Mouse (Mus musculus): Measurements from ENCODE around the gene Sv2b. TPM values are rescaled to one million over a fixed set of nuclear protein-coding genes. Genes with fewer than 3 reads are reported as not detected.

The Sv2b gene
- polyA plus RNA-seq, 1 experiment from 2014 or later = 0.02 TPM

DNA sequence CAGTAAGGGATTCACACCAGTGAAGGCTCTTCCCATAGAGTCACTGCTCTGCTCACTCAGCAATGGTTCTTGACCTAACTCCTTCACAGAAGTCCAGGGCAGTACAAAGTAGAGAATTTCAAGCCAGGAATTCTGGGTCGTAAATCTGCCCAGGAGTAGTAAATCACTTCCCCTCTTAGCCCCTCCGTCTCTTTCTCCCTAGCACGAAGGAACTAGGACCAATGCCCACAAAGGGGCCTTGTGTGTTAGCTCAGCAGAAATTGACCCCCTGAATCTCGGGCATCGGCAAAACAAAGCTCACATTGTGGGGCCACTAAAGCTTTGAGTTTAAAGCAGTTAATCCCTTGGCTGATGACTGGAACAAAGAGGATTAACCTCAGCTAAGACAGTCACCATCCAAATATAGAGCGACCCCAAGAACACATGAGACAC lies 12.4 kb downstream of the Sv2b start:
- DNase-seq (ENCODE audit: low spot score) = no peak
- Histone ChIP-seq H3K27me3 (replicated peaks; ENCODE audit: insufficient read depth, low read length) (no peaks in the 10 kb centered on the region), H3K4me2 (replicated peaks; ENCODE audit: low read depth, low read length) (no peak overlapping the region), H3K27ac (ENCODE audit: low read length) (no peak overlapping the region), H3K4me3 (ENCODE audit: low read depth, low read length) (no peak overlapping the region), H3K9ac (replicated peaks; ENCODE audit: low read depth) (no peak overlapping the region), H3K4me1 (ENCODE audit: insufficient read depth, low read depth, low read length) (no peaks in the 10 kb centered on the region), H3K36me3 (ENCODE audit: insufficient read depth, low read length) (no peaks in the 10 kb centered on the region), H3K9me3 (ENCODE audit: low read length) (no peaks in the 10 kb centered on the region)
- no peak for TF ChIP-seq CTCF (IDR thresholded peaks at IDR 0.05)
- TF ChIP-seq EP300 (IDR thresholded peaks at IDR 0.05) = no peak
- no peak for ATAC-seq
- 47% methylated on average over 6 of the region's 6 CpGs for WGBS

DNA sequence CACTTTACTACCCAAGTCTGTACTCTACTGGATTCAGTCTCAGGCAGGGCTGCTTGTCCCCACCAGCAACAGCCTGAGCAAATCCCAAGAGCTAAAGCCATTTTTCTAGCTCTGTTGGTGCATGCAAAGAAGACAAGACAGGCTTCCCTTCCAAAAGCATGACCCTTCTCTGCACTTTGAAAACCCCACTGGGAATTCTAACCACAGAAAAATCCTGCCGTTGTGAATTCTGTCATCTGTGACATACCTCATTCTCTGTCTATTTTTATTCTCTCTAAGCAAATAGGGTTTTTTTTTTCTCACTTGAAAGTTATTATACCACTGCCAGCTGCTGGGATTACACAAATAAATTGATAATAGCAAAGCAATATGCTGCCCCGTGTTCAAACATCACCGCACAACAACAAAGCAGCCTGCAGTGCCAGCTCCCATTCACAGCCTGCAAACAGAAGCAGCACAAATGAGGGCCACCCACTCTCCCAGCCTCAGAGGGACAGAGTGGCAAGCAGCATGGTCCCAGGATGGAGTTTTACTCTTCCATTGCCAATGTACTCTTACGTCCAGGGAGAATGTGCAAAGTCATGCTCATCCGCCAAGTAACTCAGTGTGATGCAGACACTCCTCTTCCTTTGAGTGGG lies 13.7 kb downstream of the Sv2b start:
- H3K9me3 ChIP-seq (ENCODE audit: low read length) = no peaks in the 10 kb centered on the region
- DNase-seq (ENCODE audit: low spot score) (no peak), ATAC-seq (no peak)
- H3K36me3 ChIP-seq (ENCODE audit: insufficient read depth, low read length) = no peaks in the 10 kb centered on the region
- no peaks in the 10 kb centered on the region for H3K27me3 ChIP-seq (replicated peaks; ENCODE audit: insufficient read depth, low read length)
- no peak overlapping the region for H3K4me3 ChIP-seq (ENCODE audit: low read depth, low read length)
- no peak overlapping the region for H3K4me2 ChIP-seq (replicated peaks; ENCODE audit: low read depth, low read length)
- H3K27ac ChIP-seq (ENCODE audit: low read length) = no peak overlapping the region
- H3K9ac ChIP-seq (replicated peaks; ENCODE audit: low read depth) = no peak overlapping the region
- no peaks in the 10 kb centered on the region for H3K4me1 ChIP-seq (ENCODE audit: insufficient read depth, low read depth, low read length)
- TF ChIP-seq CTCF (IDR thresholded peaks at IDR 0.05) (no peak), EP300 (IDR thresholded peaks at IDR 0.05) (no peak)
- WGBS = 67% methylated on average over 5 of the region's 5 CpGs

DNA sequence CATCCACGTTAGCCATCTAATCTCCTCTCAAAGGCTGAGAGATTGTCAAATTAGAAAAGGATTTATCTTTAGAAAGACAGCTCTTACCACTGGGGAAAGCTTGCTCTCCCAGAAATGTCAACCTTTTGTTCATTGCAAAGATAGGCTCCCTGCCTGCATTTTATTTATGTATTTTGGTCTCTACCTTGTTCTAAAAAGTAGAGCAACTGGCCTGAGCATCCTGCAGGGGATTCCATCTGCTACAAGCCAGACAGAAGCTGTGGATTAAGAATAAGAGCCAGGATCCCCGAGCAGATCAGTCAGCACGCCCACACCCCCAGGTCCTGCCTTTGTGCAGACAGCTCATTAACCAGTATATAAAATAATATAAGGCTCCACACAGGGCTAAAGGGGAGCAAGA lies 16.8 kb downstream of the Sv2b start:
- Histone ChIP-seq H3K9ac (replicated peaks; ENCODE audit: low read depth) (no peak overlapping the region), H3K4me3 (ENCODE audit: low read depth, low read length) (no peak overlapping the region), H3K27ac (ENCODE audit: low read length) (no peak overlapping the region), H3K4me2 (replicated peaks; ENCODE audit: low read depth, low read length) (no peak overlapping the region), H3K9me3 (ENCODE audit: low read length) (no peaks in the 10 kb centered on the region), H3K27me3 (replicated peaks; ENCODE audit: insufficient read depth, low read length) (no peaks in the 10 kb centered on the region), H3K4me1 (ENCODE audit: insufficient read depth, low read depth, low read length) (no peaks in the 10 kb centered on the region), H3K36me3 (ENCODE audit: insufficient read depth, low read length) (no peaks in the 10 kb centered on the region)
- ATAC-seq (no peak), DNase-seq (ENCODE audit: low spot score) (no peak)
- TF ChIP-seq EP300 (IDR thresholded peaks at IDR 0.05) (no peak), CTCF (IDR thresholded peaks at IDR 0.05) (no peak)
- 52% methylated on average over 3 of the region's 3 CpGs for WGBS

DNA sequence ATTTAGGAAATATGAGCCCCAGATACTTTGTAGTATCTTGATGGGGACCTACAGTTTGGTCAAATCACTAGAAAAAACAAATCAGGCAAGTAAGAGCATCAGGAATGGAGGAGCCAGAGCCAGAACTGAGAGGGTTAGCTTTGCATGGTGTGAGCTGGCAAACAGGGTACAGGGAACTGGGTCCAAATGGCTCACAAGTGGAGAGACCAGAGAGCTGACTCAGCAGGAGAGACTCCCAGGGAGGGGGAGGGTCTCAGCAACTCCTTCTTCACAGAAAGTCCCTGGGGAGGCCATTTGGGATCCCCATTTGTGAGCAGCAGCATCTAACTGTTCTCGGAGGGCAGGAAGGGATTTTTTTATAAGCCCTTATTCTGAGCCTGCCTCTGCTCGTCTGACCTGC lies 18.5 kb downstream of the Sv2b start:
- Histone ChIP-seq H3K4me2 (replicated peaks; ENCODE audit: low read depth, low read length) (no peak overlapping the region), H3K9me3 (ENCODE audit: low read length) (no peaks in the 10 kb centered on the region), H3K9ac (replicated peaks; ENCODE audit: low read depth) (no peak overlapping the region), H3K4me3 (ENCODE audit: low read depth, low read length) (no peak overlapping the region), H3K36me3 (ENCODE audit: insufficient read depth, low read length) (no peaks in the 10 kb centered on the region), H3K4me1 (ENCODE audit: insufficient read depth, low read depth, low read length) (no peaks in the 10 kb centered on the region), H3K27ac (ENCODE audit: low read length) (no peak overlapping the region), H3K27me3 (replicated peaks; ENCODE audit: insufficient read depth, low read length) (no peaks in the 10 kb centered on the region)
- ATAC-seq = no peak
- DNase-seq (ENCODE audit: low spot score) = no peak
- WGBS = 31% methylated on average over 2 of the region's 2 CpGs
- no peak for TF ChIP-seq EP300 (IDR thresholded peaks at IDR 0.05)
- TF ChIP-seq CTCF (IDR thresholded peaks at IDR 0.05) = no peak

DNA sequence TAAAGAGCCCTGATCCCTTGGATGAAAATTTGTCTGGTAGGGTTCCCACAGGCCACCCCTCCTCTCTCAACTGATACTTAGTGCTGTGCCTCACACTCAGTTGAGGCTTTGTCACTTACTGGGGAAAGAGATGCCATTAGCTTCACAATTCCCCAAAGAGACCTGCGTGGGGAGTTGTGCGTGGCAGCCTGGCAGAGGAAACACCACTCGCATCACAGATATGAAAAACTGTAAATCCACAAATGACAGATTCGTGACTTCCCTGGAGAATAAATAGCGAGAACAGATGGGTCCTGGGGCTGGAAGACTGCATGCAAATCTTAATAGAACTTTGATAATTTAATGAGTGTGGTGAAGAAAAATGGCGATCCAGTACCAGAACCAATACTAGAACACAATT lies 21.8 kb downstream of the Sv2b start:
- Histone ChIP-seq H3K4me2 (replicated peaks; ENCODE audit: low read depth, low read length) (no peak overlapping the region), H3K36me3 (ENCODE audit: insufficient read depth, low read length) (no peaks in the 10 kb centered on the region), H3K4me3 (ENCODE audit: low read depth, low read length) (no peak overlapping the region), H3K27ac (ENCODE audit: low read length) (no peak overlapping the region), H3K4me1 (ENCODE audit: insufficient read depth, low read depth, low read length) (no peaks in the 10 kb centered on the region), H3K27me3 (replicated peaks; ENCODE audit: insufficient read depth, low read length) (no peaks in the 10 kb centered on the region), H3K9ac (replicated peaks; ENCODE audit: low read depth) (no peak overlapping the region), H3K9me3 (ENCODE audit: low read length) (no peaks in the 10 kb centered on the region)
- ATAC-seq = no peak
- no peak for DNase-seq (ENCODE audit: low spot score)
- TF ChIP-seq CTCF (IDR thresholded peaks at IDR 0.05) (no peak), EP300 (IDR thresholded peaks at IDR 0.05) (no peak)
- WGBS = 76% methylated on average over 6 of the region's 6 CpGs

DNA sequence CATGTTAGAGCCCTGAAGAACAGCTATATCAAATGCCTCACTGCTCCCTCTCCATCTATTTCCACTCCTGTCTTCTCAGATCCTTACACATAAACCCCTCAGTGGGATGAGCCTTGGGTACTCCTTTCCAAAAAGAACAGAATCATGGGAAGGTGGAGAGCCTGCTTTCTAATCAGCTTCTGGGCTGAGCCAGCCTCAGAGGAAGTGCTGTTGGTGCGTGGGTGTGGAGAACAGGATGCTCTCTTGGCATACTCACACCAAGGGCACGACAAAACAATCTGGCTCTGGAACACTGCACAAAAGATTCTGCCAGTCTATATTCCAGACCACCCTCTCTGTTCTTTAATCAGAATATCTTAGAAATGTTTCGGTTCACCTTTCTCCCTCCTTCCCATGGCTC lies 26.1 kb downstream of the Sv2b start:
- H3K36me3 ChIP-seq (ENCODE audit: insufficient read depth, low read length) = no peaks in the 10 kb centered on the region
- H3K4me1 ChIP-seq (ENCODE audit: insufficient read depth, low read depth, low read length) = no peaks in the 10 kb centered on the region
- no peak overlapping the region for H3K9ac ChIP-seq (replicated peaks; ENCODE audit: low read depth)
- no peak overlapping the region for H3K4me2 ChIP-seq (replicated peaks; ENCODE audit: low read depth, low read length)
- no peak overlapping the region for H3K4me3 ChIP-seq (ENCODE audit: low read depth, low read length)
- no peaks in the 10 kb centered on the region for H3K27me3 ChIP-seq (replicated peaks; ENCODE audit: insufficient read depth, low read length)
- DNase-seq (ENCODE audit: low spot score) = no peak
- no peak overlapping the region for H3K27ac ChIP-seq (ENCODE audit: low read length)
- ATAC-seq = no peak
- H3K9me3 ChIP-seq (ENCODE audit: low read length) = no peaks in the 10 kb centered on the region
- TF ChIP-seq CTCF (IDR thresholded peaks at IDR 0.05) (no peak), EP300 (IDR thresholded peaks at IDR 0.05) (no peak)
- WGBS = 63% methylated on average over 3 of the region's 3 CpGs
